Mouse (Mus musculus) neural tube, embryonic 13.5 days (tissue): ENCODE measurements at regions not wholly inside any gene's neighbourhood (a gene's known extent, or its start where the extent isn't known, plus 50 kb on each side); places are given as distances from the start of the nearest gene placed in this dataset.

Source experiments
- ATAC-seq: fragments of 200-750 bp; cut with Nextera tagmentation; 2 replicates; pipeline ENCODE4 v1.8.0; 2017; ENCODE audit warnings: low read depth, mild to moderate bottlenecking, moderate TSS enrichment, moderate library complexity
- H3K27ac ChIP-seq: fragments of 300-500 bp; sonication (generic); replicated peaks from 2 replicates; pipeline ENCODE4 v1.5.1; 2015; ENCODE audit warnings: moderate library complexity, mild to moderate bottlenecking, inconsistent platforms
- H3K27me3 ChIP-seq: fragments of 300-500 bp; sonication (generic); 2 replicates; pipeline ENCODE4 v1.6.1; 2015; ENCODE audit warnings: mild to moderate bottlenecking, inconsistent platforms
- H3K36me3 ChIP-seq: fragments of 300-500 bp; sonication (generic); 2 replicates; pipeline ENCODE4 v1.6.1; 2015; ENCODE audit warnings: mild to moderate bottlenecking, inconsistent platforms
- H3K4me1 ChIP-seq: fragments of 300-500 bp; sonication (generic); replicated peaks from 2 replicates; pipeline ENCODE4 v1.6.1; 2015; ENCODE audit warnings: inconsistent platforms
- H3K4me2 ChIP-seq: fragments of 300-500 bp; sonication (generic); 2 replicates; pipeline ENCODE4 v1.6.1; 2015; ENCODE audit warnings: inconsistent platforms, mild to moderate bottlenecking, moderate library complexity
- H3K4me3 ChIP-seq: fragments of 300-500 bp; sonication (generic); 2 replicates; pipeline ENCODE4 v1.5.1; 2015; ENCODE audit warnings: mild to moderate bottlenecking, inconsistent platforms
- H3K9ac ChIP-seq: fragments of 300-500 bp; sonication (generic); 2 replicates; pipeline ENCODE4 v1.6.1; 2015; ENCODE audit warnings: moderate library complexity, mild to moderate bottlenecking, inconsistent platforms
- H3K9me3 ChIP-seq: fragments of 300-500 bp; sonication (generic); 2 replicates; pipeline ENCODE4 v1.6.1; 2016; ENCODE audit warnings: inconsistent platforms
- WGBS: fragments of 180-500 bp; shearing (Covaris S2); methylation state at CpG from one replicate; pipeline ENCODE4 v1.1.7; 2015; 5-methylcytosine and 5-hydroxymethylcytosine counted together

DNA sequence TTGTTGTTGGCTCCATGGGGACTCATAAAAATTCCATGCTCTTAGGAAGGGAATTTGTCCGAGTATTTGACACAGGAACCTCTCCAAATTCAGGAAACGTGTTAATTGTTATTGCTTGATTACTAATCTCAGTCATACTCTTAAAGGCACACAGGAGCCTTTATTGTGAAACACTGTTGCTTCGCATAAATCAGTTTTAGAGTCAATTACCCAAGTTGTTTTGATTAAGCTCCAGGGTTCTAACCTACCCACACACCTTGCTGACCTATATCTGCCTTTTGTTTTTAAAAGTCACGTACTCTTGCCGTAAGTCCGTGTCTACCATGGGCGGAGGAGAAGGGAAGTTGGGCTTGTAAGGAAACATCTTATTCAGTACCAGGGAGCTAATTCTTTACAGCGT, 89.6 kb upstream of the Cxadr start:
- H3K4me3 ChIP-seq = no peak overlapping the region
- no peaks in the 10 kb centered on the region for H3K9me3 ChIP-seq
- no peaks in the 10 kb centered on the region for H3K27me3 ChIP-seq
- no peak for ATAC-seq
- H3K27ac ChIP-seq = no peak overlapping the region
- 78% methylated on average over 8 of the region's 8 CpGs for WGBS
- no peak overlapping the region for H3K4me2 ChIP-seq
- H3K36me3 ChIP-seq = no peaks in the 10 kb centered on the region
- no peak overlapping the region for H3K9ac ChIP-seq
- H3K4me1 ChIP-seq = no peaks in the 10 kb centered on the region; the same call in 1 of the 2 replicates

- H3K36me3 ChIP-seq = no peaks in the 10 kb centered on the region
- no peak overlapping the region for H3K9ac ChIP-seq
- H3K4me2 ChIP-seq = no peak overlapping the region
- ATAC-seq = no peak
- no peaks in the 10 kb centered on the region for H3K4me1 ChIP-seq
- no peaks in the 10 kb centered on the region for H3K27me3 ChIP-seq
- no peak overlapping the region for H3K4me3 ChIP-seq
- WGBS = 92% methylated on average over 5 of the region's 5 CpGs
- H3K9me3 ChIP-seq = no peaks in the 10 kb centered on the region
- H3K27ac ChIP-seq = no peak overlapping the region
Observed at GRCm38 (mm10) chr16:78208321-78208720, 93.0 kb upstream of the Cxadr start.

DNA sequence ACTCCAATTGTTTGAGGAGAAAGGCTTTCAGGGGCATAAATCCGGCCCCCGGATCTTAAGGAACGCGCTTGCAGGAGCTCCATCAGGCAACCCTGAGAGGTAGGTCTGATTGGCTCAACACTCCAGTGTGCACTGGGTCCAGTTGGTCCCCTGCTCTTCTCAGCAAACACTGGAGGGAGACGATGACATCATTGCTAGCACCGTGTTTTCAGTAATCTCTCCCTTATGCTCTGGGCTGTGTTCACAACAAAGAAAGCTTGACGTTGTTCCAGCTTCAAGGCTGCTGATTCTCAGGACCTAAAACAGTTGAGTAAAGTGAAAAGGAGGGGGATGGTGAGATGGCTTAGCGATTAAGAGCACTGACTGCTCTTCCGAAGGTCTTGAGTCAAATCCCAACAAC, 97.0 kb upstream of the Cxadr start:
- ATAC-seq = no peak
- 84% methylated on average over 9 of the region's 9 CpGs for WGBS
- H3K9ac ChIP-seq = no peak overlapping the region
- no peak overlapping the region for H3K27ac ChIP-seq
- no peak overlapping the region for H3K4me3 ChIP-seq
- H3K36me3 ChIP-seq = no peaks in the 10 kb centered on the region
- no peaks in the 10 kb centered on the region for H3K27me3 ChIP-seq
- no peaks in the 10 kb centered on the region for H3K9me3 ChIP-seq
- no peaks in the 10 kb centered on the region for H3K4me1 ChIP-seq
- no peak overlapping the region for H3K4me2 ChIP-seq

- no peaks in the 10 kb centered on the region for H3K9me3 ChIP-seq
- no peak overlapping the region for H3K4me2 ChIP-seq
- H3K27me3 ChIP-seq = no peaks in the 10 kb centered on the region
- no peak for ATAC-seq
- H3K4me1 ChIP-seq = no peaks in the 10 kb centered on the region
- no peak overlapping the region for H3K4me3 ChIP-seq
- no peak overlapping the region for H3K27ac ChIP-seq
- WGBS = 88% methylated on average over 12 of the region's 12 CpGs
- no peaks in the 10 kb centered on the region for H3K36me3 ChIP-seq
- no peak overlapping the region for H3K9ac ChIP-seq
Observed at GRCm38 (mm10) chr16:78200044-78200830, 101.1 kb upstream of the Cxadr start.

- H3K4me2 ChIP-seq = no peak overlapping the region
- WGBS = 81% methylated on average over 10 of the region's 10 CpGs
Observed at GRCm38 (mm10) chr16:78199252-78199651, 102.0 kb upstream of the Cxadr start.

DNA sequence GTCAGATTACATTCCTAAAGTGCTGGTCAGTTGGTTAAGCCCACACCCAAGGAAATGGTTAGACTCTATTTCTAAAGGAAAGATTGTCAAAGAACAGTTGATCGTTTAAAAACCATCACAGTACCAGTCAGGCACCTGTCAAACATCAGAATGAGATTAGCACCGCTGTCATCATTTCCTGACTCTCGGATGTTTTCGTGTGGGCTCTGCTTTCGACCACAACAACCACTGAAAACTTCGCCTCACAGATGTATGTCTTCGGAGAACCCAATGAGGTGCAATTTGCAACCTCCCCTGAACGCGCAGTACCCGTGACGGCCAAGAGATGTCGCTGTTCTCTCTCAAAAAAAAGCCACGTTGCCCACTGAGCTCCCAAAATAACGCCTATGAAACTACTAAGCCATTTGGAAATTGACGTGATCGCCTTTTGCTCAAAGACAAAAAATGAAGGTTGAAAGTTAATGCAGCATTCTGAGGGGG, 102.6 kb upstream of the Cxadr start:
- 0 out of 2 replicates have a peak, but pooled peaks have one; percentile 60 for ATAC-seq
- H3K27ac ChIP-seq = no peak overlapping the region
- no peaks in the 10 kb centered on the region for H3K27me3 ChIP-seq
- WGBS = 7% methylated on average over 16 of the region's 16 CpGs
- no peaks in the 10 kb centered on the region for H3K9me3 ChIP-seq
- H3K36me3 ChIP-seq = no peaks in the 10 kb centered on the region
- H3K4me3 ChIP-seq = no peak overlapping the region
- H3K9ac ChIP-seq = no peak overlapping the region
- H3K4me1 ChIP-seq = no peaks in the 10 kb centered on the region
- no peak overlapping the region for H3K4me2 ChIP-seq

More at GRCm38 (mm10) chr16:78199252-78199651, 102.0 kb upstream of the Cxadr start:
- no peak for ATAC-seq
- Histone ChIP-seq H3K27me3 (no peaks in the 10 kb centered on the region), H3K4me1 (no peaks in the 10 kb centered on the region), H3K9me3 (no peaks in the 10 kb centered on the region), H3K9ac (no peak overlapping the region), H3K4me3 (no peak overlapping the region), H3K27ac (no peak overlapping the region), H3K36me3 (no peaks in the 10 kb centered on the region)

DNA sequence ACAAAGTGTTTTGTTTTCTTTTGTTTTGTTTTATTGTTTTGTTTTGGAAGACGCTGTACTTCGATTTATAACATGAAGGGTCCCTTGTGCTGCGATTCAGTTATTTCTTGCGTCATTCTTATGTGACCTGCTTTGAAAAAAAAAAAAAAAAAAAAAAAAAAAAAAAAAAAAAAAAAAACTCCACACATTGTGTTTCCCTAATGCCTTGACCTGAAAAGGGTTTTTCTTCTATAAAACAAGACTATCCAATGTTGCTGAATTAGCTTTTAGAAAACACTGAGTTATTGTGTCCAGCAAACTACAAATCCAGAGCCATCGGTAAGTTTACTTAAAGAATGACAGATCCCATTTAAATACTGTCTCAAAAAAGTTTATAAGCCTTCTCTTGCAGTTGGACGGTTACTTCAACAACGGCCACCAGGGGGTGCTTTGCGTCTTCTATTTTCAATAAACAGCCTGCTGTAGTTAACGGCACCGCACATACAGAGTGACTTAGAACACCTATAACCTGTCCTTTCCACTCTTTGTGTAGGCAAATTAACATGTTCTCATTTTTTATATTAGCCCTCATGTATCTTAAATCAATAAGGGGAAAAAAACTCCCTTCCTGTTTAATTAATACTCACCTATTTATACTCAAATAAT, 103.9 kb upstream of the Cxadr start:
- no peak overlapping the region for H3K27ac ChIP-seq
- H3K9ac ChIP-seq = no peak overlapping the region
- no peaks in the 10 kb centered on the region for H3K27me3 ChIP-seq
- 8% methylated on average over 10 of the region's 10 CpGs for WGBS
- H3K36me3 ChIP-seq = no peaks in the 10 kb centered on the region
- no peak overlapping the region for H3K4me3 ChIP-seq
- H3K4me1 ChIP-seq = no peaks in the 10 kb centered on the region
- H3K4me2 ChIP-seq = no peak overlapping the region
- 0 out of 2 replicates have a peak, but pooled peaks have one; percentile 50 for ATAC-seq
- no peaks in the 10 kb centered on the region for H3K9me3 ChIP-seq

DNA sequence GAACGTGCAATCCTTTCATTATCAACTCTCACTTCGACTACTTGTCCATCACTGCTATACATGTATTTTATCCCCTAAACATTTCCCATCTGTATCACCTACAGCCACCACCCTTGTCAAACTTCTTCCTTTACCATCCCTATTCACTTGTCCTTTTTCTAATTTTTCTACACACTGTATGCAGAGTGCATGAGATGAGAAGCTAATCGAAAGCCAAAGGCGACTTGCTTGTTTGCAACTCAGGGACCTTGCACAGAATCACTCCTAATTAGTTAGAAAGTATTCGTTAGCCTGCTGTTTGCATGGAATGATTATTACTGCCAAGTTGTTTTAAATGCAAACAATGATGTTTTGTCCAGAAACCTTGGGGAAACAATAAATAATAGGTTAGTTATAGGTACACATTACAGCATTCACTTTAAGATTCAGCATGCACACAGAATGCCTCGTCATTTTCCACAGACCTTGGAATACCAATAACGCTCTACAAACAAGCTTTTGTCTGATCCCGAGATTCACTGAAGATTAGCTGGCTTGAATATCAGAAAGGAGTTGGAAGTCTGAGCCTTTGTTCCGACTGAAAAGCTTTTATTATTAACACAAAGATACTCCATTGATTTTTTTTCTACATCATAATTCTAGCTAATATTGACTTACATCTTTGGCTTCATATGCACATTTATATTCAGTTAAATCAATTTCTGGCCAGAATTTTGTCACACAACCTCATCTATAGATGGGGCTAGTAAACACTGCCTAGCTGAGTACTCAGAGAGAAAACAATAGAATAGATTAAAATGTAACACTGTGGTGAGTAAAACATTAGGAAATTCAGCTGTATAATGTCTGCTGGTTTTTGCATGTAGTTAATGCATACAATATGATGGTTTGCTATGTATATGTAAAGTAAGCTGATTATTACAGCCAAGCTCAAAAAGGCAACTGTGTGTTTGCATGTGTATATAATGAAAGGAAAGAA, 130.4 kb upstream of the Cxadr start:
- no peaks in the 10 kb centered on the region for H3K9me3 ChIP-seq
- no peak for ATAC-seq
- no peak overlapping the region for H3K9ac ChIP-seq
- no peaks in the 10 kb centered on the region for H3K4me1 ChIP-seq
- H3K36me3 ChIP-seq = no peaks in the 10 kb centered on the region
- no peaks in the 10 kb centered on the region for H3K27me3 ChIP-seq
- no peak overlapping the region for H3K4me3 ChIP-seq
- 73% methylated on average over 9 of the region's 9 CpGs for WGBS
- H3K4me2 ChIP-seq = no peak overlapping the region
- 0 out of 2 replicates have a peak overlapping the region, but pooled peaks have one; percentile 5 for H3K27ac ChIP-seq

DNA sequence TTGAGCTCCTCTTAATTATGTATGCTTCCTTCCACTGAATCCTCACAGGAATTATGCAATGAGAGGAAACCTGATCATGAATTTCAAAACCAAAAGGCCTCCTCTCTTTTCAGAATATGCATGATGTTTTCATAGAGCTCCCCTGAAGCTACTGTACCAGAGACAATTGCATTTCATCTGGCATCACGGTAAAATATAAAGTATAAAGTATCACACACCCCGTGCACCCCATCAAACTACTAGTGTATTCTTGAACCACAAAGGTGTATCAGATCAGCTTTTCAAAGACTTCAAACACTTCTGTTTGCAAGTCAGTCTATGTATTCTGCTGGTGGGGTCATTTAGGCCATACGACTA, 144.4 kb upstream of the Cxadr start:
- WGBS = 69% methylated on average over 3 of the region's 3 CpGs
- Histone ChIP-seq H3K4me2 (no peak overlapping the region), H3K36me3 (no peaks in the 10 kb centered on the region), H3K27me3 (no peaks in the 10 kb centered on the region), H3K4me1 (peaks cover 3% of the 10 kb centered on the region; the same call in 1 of the 2 replicates), H3K9me3 (no peaks in the 10 kb centered on the region), H3K27ac (peak overlapping the region; percentile 78), H3K4me3 (no peak overlapping the region), H3K9ac (peak overlapping the region; percentile 44; the same call in 1 of the 2 replicates)
- ATAC-seq = peak; percentile 60

GRCm38 (mm10) chr16:78156138-78156875, 145.0 kb upstream of the Cxadr start:
- Histone ChIP-seq H3K4me2 (peak overlapping the region; percentile 11; the same call in 1 of the 2 replicates), H3K9me3 (no peaks in the 10 kb centered on the region), H3K9ac (peak overlapping the region; percentile 44; the same call in 1 of the 2 replicates), H3K36me3 (no peaks in the 10 kb centered on the region), H3K4me3 (no peak overlapping the region), H3K27me3 (no peaks in the 10 kb centered on the region), H3K4me1 (peaks cover 3% of the 10 kb centered on the region; the same call in 1 of the 2 replicates), H3K27ac (peak overlapping the region; percentile 78)
- 22% methylated on average over 7 of the region's 7 CpGs for WGBS
- peak; percentile 97 for ATAC-seq

GRCm38 (mm10) chr16:78153899-78154605, 147.2 kb upstream of the Cxadr start:
- Histone ChIP-seq H3K9me3 (no peaks in the 10 kb centered on the region), H3K4me2 (no peak overlapping the region), H3K36me3 (no peaks in the 10 kb centered on the region), H3K9ac (no peak overlapping the region), H3K27ac (no peak overlapping the region), H3K4me1 (peaks cover 3% of the 10 kb centered on the region; the same call in 1 of the 2 replicates), H3K4me3 (no peak overlapping the region), H3K27me3 (no peaks in the 10 kb centered on the region)
- ATAC-seq = no peak
- 71% methylated on average over 2 of the region's 2 CpGs for WGBS
